Mouse (Mus musculus): Measurements from ENCODE around the gene Lyzl4.

DNA sequence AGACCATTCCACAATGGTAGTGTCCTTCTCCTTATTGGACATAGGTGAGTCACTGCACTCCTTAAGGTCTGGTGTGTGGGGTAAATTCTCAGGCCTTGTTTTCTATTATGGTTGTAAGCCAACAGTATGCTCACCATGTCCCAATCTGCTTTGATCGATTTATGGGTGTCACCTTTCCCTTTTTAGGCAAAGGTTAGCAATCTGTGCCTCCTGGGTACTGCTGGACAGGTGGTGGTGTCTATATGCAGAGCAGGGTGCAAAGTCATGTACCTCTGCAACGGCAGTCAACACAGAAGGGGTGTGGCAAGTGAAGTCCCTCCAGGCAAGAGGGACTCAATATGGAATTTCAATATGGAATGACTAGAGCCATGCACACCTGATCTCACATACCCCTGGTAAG is 17.0 kb downstream of the Lyzl4 start:
- TF ChIP-seq CTCF (IDR thresholded peaks at IDR 0.05; ENCODE audit: low read depth) (no peak), EP300 (IDR thresholded peaks at IDR 0.05; ENCODE audit: low read depth) (no peak)

Measured in liver, postnatal 0 days (tissue).